Mouse (Mus musculus) heart, postnatal 0 days (tissue): ENCODE data around the gene Tiam2.

Experiments used
- CTCF ChIP-seq: IDR thresholded peaks from 2 replicates; pipeline ENCODE4 v1.5.1; 2016; ENCODE audit warnings: antibody characterized with exemption, control low read depth, low read depth
- EP300 ChIP-seq: IDR thresholded peaks from 2 replicates; pipeline ENCODE4 v1.6.1; 2016; ENCODE audit warnings: antibody characterized with exemption, low read depth

DNA sequence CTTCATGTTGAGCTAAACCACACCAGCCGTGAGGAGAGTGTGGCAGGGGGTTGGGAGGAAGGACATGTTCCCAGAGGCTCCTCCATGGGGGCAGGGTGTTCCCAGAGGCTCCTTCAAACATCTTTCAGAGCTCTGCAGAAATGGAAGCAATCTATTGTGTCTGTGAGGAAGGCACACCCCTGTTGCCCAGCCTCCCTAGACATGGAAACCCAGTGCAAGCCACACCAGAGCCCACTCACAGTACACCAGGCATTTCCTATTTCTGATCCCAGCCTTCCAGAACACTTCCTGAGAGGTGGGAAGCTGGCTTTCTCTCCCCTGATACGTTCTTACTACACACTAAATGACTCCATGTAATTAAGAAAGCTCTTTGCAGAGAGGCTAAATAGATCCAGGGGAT is 20.4 kb upstream of the Tiam2 start:
- no peak for TF ChIP-seq CTCF
- no peak for TF ChIP-seq EP300
